Mouse (Mus musculus): Measurements from ENCODE around the gene Agtpbp1. TPM values are rescaled to one million over a fixed set of nuclear protein-coding genes. Genes with fewer than 3 reads are reported as not detected.

Agtpbp1 gene
- total and polyA plus RNA-seq, 3 experiments, result 24.2 to 117 (median 33.7) TPM

- TF ChIP-seq RCOR1 (IDR thresholded peaks at IDR 0.05; ENCODE audit: low read depth, low read length), result peak; percentile 48; the same call in 1 of the 2 replicates
- peak; percentile 2; the same call in 1 of the 2 replicates for TF ChIP-seq MAFK (IDR thresholded peaks at IDR 0.05; ENCODE audit: borderline replicate concordance, low read depth, low read length)
- TF ChIP-seq HCFC1 (IDR thresholded peaks at IDR 0.05; ENCODE audit: low read depth, low read length), result 0 out of 2 replicates have a peak, but pooled peaks have one; percentile 6
- TF ChIP-seq BHLHE40 (IDR thresholded peaks at IDR 0.05; ENCODE audit: borderline replicate concordance, low read depth, low read length), result peak; percentile 22; the same call in 1 of the 2 replicates
- peak; percentile 78 to 87; a peak in 3 of 4 replicates for TF ChIP-seq EP300 (IDR thresholded peaks at IDR 0.05; ENCODE audit: low read depth in 1 of 2, low read length in 2 of 2)
- no peak for TF ChIP-seq JUND (IDR thresholded peaks at IDR 0.05; ENCODE audit: low read depth, low read length)
- peak; percentile 27 for TF ChIP-seq SIN3A (IDR thresholded peaks at IDR 0.05; ENCODE audit: low read length)
- no peak for TF ChIP-seq ZNF384 (IDR thresholded peaks at IDR 0.05; ENCODE audit: low read depth, low read length)
- 0 out of 2 replicates have a peak, but pooled peaks have one; percentile 25 for TF ChIP-seq MXI1 (IDR thresholded peaks at IDR 0.05; ENCODE audit: low read depth, low read length)
- peak; percentile 58 for TF ChIP-seq TAL1 (IDR thresholded peaks at IDR 0.05; ENCODE audit: low read length)
- peak; percentile 79 for TF ChIP-seq TCF12 (IDR thresholded peaks at IDR 0.05; ENCODE audit: low read depth, low read length)
- TF ChIP-seq ZMIZ1 (IDR thresholded peaks at IDR 0.05; ENCODE audit: low read depth, low read length), result no peak
- peak; percentile 57; the same call in 1 of the 2 replicates for TF ChIP-seq MYB (IDR thresholded peaks at IDR 0.05; ENCODE audit: low read depth, low read length)
- TF ChIP-seq ETS1 (IDR thresholded peaks at IDR 0.05; ENCODE audit: low read depth, low read length), result peak; percentile 69
- peak; percentile 85 for TF ChIP-seq GATA1 (IDR thresholded peaks at IDR 0.05; ENCODE audit: low read depth, low read length)
- no peak for TF ChIP-seq E2F4 (IDR thresholded peaks at IDR 0.05; ENCODE audit: borderline replicate concordance, low read depth, low read length)
- Histone ChIP-seq H3K36me3 (ENCODE audit: control insufficient read depth in 1 of 2, insufficient read depth in 2 of 2, low read length in 2 of 2) (peaks cover 0 to 61% of the 10 kb centered on the region in 2 experiments; a peak in 2 of 4 replicates), H3K9me3 (replicated peaks; ENCODE audit: insufficient read depth, low read length) (no peaks in the 10 kb centered on the region), H3K9ac (ENCODE audit: control insufficient read depth, low read depth, low read length, poor library complexity, severe bottlenecking) (no peak overlapping the region), H3K79me2 (ENCODE audit: control insufficient read depth, insufficient read depth, low read length, poor library complexity) (peaks cover 53% of the 10 kb centered on the region), H3K27ac (ENCODE audit: control insufficient read depth, low read depth, low read length) (peak overlapping the region; percentile 79), H3K4me3 (ENCODE audit: control insufficient read depth in 1 of 2, insufficient read depth in 1 of 2, low read depth in 2 of 2, low read length in 2 of 2) (no peak overlapping the region), H3K4me1 (ENCODE audit: control insufficient read depth in 1 of 2, insufficient read depth in 2 of 2, low read length in 2 of 2) (peaks cover 42 to 48% of the 10 kb centered on the region in 2 experiments), H3K27me3 (ENCODE audit: control insufficient read depth in 1 of 2, insufficient read depth in 2 of 2, low read length in 2 of 2) (no peaks in the 10 kb centered on the region)
- peak; percentile 81 for DNase-seq (ENCODE audit: low read depth, low spot score)
Measured at GRCm38 (mm10) chr13:59549318-59549798, 35.7 kb downstream of the Agtpbp1 start.

- Histone ChIP-seq H3K36me3 (ENCODE audit: control insufficient read depth in 1 of 2, insufficient read depth in 2 of 2, low read length in 2 of 2) (peaks cover 0 to 55% of the 10 kb centered on the region in 2 experiments; a peak in 2 of 4 replicates), H3K9ac (ENCODE audit: control insufficient read depth, low read depth, low read length, poor library complexity, severe bottlenecking) (no peak overlapping the region), H3K9me3 (replicated peaks; ENCODE audit: insufficient read depth, low read length) (no peaks in the 10 kb centered on the region), H3K27me3 (ENCODE audit: control insufficient read depth in 1 of 2, insufficient read depth in 2 of 2, low read length in 2 of 2) (no peaks in the 10 kb centered on the region), H3K4me1 (ENCODE audit: control insufficient read depth in 1 of 2, insufficient read depth in 2 of 2, low read length in 2 of 2) (peaks cover 41 to 48% of the 10 kb centered on the region in 2 experiments), H3K4me3 (ENCODE audit: control insufficient read depth in 1 of 2, insufficient read depth in 1 of 2, low read depth in 2 of 2, low read length in 2 of 2) (no peak overlapping the region), H3K27ac (ENCODE audit: control insufficient read depth, low read depth, low read length) (no peak overlapping the region), H3K79me2 (ENCODE audit: control insufficient read depth, insufficient read depth, low read length, poor library complexity) (peaks cover 41% of the 10 kb centered on the region)
- TF ChIP-seq MAZ (IDR thresholded peaks at IDR 0.05; ENCODE audit: low read depth, low read length), result no peak
- no peak for TF ChIP-seq ELF1 (IDR thresholded peaks at IDR 0.05; ENCODE audit: low read depth, low read length)
- TF ChIP-seq POLR2AphosphoS2 (IDR thresholded peaks at IDR 0.05; ENCODE audit: low read length), result no peak
- no peak for DNase-seq (ENCODE audit: low read depth, low spot score)
Measured at GRCm38 (mm10) chr13:59547716-59548115, 37.3 kb downstream of the Agtpbp1 start.
